Mouse (Mus musculus): ENCODE measurements around the gene Doc2a.
"Not testable (repeated sequence)": the region's sequence is repeated elsewhere in the genome, so short reads cannot be mapped to it uniquely, and the experiment has no call there.

The Doc2a gene

GRCm38 (mm10) chr7:126870520-126870891, 23.3 kb downstream of the Doc2a start:
- no peak for DNase-seq

GRCm38 (mm10) chr7:126877239-126877638, 30.0 kb downstream of the Doc2a start:
- no peak for DNase-seq

GRCm38 (mm10) chr7:126881040-126881439, 33.8 kb downstream of the Doc2a start:
- peak; percentile 58 to 80 for DNase-seq

- peak in 1 of 2 experiments; percentile 56 for DNase-seq
These were observed 36.5 kb downstream of the Doc2a start for GRCm38 (mm10) chr7:126883731-126884181.

GRCm38 (mm10) chr7:126884286-126885164, 37.3 kb downstream of the Doc2a start, which contains the start of gene Taok2:
Taok2 (minus strand) TSS chr7:126884703.
- peak; percentile 98 to 99 for DNase-seq

- DNase-seq, result no peak
These were observed 40.1 kb downstream of the Doc2a start for GRCm38 (mm10) chr7:126887281-126887680.

- DNase-seq, result peak; percentile 52 to 60
These were observed 41.6 kb downstream of the Doc2a start for GRCm38 (mm10) chr7:126888852-126889251.

GRCm38 (mm10) chr7:126896912-126897311, 49.7 kb downstream of the Doc2a start:
- DNase-seq, result no peak

GRCm38 (mm10) chr7:126897390-126898101, 50.3 kb downstream of the Doc2a start:
- DNase-seq, result peak in 1 of 2 experiments; percentile 31

- DNase-seq, result peak; percentile 98 to 99
These were observed 51.1 kb downstream of the Doc2a start for GRCm38 (mm10) chr7:126898102-126898990.

- DNase-seq, result not testable (repeated sequence)
These were observed 52.6 kb downstream of the Doc2a start for GRCm38 (mm10) chr7:126899781-126900180.

All from kidney, postnatal 25 days (tissue).